Mouse (Mus musculus): ENCODE results near the gene Fads2.
"Not testable (repeated sequence)": the region's sequence is repeated elsewhere in the genome, so short reads cannot be mapped to it uniquely, and the experiment has no call there.

Fads2 gene

DNA sequence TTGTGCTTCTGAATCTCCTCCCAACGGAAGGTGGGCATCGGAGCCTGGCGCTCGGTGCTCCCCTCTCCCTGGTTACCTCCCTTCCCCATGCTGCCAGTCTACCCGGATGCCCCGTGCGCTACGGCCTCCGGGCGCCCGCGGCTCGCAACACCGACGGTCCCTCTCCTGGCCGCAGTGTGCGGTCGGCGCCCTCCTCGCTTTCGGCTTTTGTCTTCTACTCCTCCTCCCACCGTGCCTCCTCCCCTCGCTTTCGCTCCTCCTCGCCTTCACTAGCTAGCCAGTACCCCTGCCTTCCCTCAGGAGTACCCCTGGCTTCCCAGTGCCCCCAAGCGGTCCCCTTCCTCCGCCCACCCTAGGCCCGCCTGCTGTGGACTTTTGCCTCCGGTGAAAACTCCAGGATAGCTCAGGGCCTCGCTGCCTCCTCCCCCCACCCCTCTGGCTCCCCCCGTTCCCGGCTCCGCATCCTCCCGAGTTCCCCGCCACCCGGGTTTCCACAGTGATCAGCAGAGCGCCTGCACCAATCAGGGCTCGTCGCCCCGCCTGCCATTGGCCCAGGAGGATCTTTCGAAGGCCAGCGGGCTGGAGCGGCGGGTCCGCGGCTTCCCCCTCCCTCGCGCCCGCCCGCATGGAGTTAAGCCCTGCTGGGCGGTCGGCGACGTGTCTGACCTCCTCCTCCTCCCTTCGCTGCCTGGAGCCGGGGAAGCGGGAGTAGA, at the start of gene Fads2:
Gene Fads2 (minus strand): TSS at position 406 of the 713 bp plus-strand sequence.
- DNase-seq (ENCODE audit: low spot score in 2 of 2), result peak; percentile 86 to 91

DNA sequence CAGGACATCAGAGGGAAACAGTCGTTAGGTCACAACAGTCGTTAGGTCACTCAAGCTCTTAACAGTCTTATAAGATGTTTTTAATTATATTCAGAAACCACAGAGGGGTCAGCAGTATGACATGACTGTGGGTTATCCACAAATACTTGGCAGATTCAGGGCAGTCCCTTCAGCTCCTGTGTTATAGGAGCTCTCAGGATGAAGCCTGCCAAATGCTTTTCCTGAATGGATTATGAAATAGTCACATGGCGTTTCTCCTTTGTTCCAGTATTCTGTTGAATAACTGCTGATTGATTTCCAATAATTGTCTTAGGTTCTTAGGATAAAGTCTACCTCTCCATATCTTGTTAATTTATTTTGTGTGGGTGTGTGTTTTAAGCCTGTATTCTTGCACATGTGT, 47.6 kb upstream of the Fads2 start:
- no peak for DNase-seq (ENCODE audit: low spot score in 2 of 2)

DNA sequence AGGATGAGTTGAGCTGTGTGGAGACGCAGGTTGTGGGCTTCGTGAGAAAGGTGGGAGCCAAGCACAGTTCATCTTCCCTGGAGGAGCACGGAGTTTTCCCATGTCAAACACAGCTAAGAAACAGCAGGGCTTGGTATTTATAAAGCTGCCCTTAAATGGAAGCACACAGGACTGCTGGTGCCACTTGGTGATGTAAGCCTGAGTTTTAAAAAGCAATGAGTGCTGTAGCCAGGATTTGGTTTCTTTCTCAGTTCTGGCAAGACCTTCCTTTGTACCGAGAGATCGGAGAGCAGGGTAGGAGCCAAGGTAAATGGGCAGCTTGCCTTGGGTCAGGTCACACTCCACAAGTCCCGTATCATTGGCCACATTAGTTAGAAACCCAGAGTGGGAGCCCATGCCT, 47.0 kb upstream of the Fads2 start:
- peak in 1 of 2 experiments; percentile 11 for DNase-seq (ENCODE audit: low spot score in 2 of 2)

DNA sequence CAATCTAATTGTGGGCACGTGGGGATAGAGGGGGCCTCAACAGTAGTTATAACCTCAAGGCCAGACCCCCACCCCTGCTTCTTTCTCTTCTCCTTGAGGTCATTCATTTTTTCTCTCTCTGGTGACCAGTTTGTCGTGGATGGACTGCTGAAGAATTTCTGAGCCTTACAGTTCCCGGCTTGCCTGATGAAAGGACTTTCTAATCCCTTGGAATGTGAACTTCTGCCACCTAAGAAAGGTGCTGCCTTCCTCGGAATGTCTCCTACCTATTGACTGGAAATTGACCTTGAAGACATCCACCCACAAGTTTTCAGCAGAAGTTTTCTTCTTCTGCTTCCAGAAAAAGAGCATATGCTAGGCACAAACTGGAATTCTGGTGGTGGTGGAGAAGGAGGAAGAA, 42.9 kb upstream of the Fads2 start:
- DNase-seq (ENCODE audit: low spot score in 2 of 2), result no peak

DNA sequence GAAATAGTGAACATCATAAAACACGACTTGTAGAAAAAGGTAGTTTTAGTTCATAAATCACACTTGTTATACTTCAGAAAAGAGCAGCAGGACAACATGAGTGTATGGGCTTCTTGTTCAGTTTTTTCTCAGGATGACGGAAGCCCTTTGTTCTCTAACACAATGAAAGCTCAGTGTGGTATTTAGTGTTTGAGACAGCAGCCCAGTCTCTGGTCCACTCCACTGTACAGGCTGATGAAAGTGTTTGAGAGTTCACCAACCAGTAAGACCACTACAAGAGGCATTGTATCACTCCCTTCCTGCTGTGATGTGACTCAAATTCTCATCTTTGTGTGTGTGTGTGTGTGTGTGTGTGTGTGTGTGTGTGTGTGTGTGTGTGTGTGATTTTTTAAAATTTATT, 42.1 kb upstream of the Fads2 start:
- no peak for DNase-seq (ENCODE audit: low spot score in 2 of 2)

DNA sequence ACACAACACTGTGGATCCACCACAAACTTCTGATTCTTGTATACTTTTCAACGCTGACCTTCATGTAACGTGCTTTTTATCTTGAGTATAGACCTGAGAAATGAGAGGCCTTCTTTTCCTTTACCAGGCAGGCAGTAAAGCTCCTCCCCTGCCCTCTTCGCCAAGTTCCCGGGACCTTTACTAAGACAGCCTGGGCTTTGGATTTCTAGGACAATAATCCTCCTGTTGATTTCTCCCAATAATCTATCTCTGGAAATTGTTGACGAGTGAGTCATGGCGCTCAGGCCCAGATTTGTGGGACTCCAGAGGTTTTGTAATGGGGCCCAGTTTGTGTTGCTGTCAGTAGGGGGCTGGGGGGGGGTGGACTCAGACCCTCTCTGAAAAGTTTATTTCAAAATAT, 38.2 kb upstream of the Fads2 start:
- DNase-seq (ENCODE audit: low spot score in 2 of 2), result no peak

DNA sequence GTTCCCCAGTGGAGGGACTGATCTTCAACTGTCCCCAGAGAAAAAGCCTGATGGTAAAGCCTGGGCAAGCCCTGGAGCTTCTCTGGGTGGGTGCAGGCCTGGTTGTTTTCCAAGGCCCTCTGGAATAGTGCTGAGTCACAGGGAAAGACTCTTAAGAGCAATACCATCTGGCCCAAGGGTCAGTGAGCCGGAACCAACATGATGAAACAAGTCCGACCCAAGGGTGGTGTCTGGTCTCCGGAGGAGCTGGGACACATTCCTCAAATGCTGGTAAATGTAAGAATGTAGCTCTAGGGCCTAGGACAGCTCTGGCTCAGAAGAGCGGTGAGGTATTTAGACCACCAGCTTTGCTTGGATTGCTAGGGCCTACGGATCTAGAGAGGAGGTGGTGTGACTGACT, 35.9 kb upstream of the Fads2 start:
- no peak for DNase-seq (ENCODE audit: low spot score in 2 of 2)

DNA sequence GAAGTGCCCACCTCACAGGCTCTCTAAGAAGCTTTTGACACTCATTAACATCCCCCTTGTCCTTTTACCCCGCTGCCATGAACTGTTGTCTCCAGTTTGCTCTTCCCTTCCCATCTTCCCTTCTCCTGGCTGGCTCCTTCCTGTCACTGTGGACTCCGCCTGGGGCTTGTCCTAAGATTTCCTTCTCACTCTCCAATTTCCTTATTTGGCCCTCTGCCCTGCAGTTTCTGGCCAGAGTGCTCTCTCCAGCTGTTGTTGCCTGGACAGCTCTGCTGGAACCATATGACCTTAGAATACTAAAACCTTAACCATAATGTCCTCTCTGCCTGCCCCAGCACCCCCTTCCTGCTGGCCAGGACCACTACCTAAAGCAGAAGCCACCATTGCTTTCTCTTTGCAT, 33.1 kb upstream of the Fads2 start:
- DNase-seq (ENCODE audit: low spot score in 2 of 2), result no peak

DNA sequence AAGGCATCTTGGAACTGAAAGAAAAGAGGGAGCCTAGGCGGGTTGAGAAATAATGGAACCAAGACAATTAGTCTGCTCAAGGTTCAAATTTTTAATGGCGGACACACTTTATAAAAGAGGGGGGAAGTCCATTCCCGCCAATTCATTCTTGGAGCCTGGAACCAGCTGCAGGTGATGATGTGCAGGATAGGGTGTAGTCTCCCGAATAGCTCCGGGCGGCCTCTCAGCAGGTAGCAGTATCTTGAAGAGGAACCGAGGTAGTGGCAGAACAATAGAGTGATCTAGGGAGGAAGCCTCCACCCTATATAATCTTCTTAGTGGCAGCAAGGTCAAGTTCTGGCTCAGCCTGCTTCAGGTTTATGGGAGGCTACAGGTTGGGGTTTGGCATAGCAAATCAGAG, 28.0 kb upstream of the Fads2 start:
- not testable (repeated sequence) for DNase-seq (ENCODE audit: low spot score in 2 of 2)

DNA sequence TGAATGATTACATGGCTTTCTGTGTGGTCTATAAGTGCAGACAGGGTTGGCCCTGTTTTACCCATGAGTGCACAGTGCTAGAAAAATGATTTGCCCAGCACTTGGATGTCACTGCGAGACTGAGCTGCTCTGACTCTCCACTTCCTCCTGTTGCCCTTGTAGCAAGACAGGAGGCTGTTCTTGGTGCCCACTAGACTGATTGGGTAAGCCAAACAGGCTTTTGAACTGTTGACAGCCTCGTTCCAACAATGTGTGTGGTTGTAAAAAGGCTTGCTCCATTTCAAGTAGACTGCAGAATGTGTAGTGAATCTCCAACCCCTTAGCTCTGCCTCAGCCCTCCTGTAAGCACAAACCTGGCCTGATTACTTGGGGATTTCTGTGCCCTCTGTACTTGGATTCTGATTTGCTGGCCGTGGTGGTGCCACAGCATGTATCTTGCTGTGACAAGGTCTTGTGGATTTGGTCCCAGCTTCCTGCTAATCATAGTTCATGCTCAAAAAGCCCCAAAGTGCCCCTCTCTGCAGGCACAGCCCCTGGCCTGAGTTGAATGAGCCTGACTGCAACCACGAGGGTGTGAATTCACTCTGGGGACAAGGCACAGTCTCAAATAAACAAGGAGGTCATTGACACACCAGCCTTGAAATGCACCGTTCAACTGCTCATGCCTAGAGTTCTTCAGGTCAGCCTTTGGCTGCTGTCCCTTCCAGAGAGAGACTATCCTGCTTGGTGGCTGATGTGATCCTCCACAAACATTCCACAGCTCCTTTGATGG, 25.1 kb upstream of the Fads2 start:
- no peak for DNase-seq (ENCODE audit: low spot score in 2 of 2)

DNA sequence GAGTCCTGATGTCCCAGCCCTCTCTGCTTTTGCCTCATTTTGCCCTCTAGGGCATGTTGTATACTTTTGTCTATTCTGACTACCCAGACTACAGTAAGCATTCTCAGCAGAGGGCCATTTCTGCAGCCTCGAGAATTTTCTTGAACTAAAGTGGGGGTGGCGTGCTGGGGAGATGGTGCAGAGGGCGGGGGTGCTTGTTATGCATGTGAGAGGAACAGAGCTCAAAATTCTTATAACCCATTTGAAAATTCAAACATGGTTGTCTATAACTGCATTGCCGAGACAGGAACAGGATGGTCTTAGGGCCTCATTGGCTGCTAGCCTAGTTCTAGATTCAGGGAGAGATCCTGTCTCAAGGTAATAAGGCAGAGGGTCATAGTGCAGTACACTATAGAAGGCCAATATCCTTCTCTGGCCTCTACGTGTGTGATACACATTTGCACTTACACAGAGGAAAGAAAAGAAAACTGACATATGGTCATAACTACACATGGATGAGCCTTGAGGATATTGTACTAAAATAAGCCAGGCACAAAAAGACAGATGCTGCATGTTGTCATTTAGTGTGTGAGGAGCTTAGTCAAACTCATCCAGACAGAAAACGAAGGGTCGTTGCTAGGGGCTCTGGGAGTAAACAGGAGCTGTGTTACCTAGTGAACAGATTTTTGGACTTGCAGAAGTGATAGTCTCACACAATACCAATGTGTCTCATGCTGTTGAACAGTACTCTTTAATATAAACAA, 22.5 kb upstream of the Fads2 start:
- peak in 1 of 2 experiments; percentile 13 for DNase-seq (ENCODE audit: low spot score in 2 of 2)

DNA sequence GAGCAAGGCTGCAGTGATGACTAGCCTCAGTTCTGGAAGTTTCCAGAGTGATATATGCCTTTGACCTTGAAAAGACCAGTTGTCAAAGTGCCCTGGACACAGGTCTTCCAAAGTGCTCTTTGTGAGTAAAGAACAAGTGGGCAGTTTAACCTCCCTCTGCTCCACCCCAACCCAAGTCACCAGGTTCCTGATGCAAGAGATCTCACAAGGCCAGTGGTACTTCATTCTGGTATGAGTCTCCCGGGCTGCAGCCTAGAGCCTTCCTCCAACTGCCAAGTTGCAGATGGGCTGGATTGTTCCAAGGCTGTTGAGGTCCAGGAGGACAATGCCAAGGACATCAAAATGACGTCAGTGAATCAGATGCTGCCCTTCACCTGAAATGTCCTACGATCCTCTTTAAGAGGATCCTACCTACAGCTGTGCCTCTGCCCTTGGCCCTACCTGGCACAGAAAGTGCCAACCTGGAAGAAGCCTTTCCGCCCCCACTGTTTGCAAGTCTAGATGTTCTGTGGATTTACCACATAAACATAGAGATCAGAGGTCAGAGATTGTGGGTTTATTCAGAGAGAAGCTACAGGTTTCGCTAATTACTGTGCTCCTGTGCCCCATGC, 20.6 kb upstream of the Fads2 start:
- no peak for DNase-seq (ENCODE audit: low spot score in 2 of 2)

DNA sequence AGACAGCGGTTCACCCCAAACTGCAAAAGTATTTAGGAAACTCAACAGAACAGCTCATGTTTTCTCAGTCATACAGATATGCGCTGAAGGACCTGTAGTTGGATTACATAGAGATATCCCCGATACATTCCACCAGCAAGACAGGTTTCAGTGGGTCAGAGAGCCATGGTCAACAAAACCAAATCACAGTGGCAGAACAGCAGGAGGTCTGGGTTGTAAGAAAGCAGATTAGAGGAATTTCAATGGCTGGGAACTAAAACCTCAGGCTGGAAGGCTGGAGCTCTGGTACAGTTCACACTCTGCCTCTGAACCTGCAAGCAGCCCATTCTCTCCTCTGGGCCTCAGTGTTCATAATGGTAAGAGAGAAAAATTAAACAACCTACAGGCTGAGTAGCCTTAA, 15.1 kb upstream of the Fads2 start:
- DNase-seq (ENCODE audit: low spot score in 2 of 2), result no peak

DNA sequence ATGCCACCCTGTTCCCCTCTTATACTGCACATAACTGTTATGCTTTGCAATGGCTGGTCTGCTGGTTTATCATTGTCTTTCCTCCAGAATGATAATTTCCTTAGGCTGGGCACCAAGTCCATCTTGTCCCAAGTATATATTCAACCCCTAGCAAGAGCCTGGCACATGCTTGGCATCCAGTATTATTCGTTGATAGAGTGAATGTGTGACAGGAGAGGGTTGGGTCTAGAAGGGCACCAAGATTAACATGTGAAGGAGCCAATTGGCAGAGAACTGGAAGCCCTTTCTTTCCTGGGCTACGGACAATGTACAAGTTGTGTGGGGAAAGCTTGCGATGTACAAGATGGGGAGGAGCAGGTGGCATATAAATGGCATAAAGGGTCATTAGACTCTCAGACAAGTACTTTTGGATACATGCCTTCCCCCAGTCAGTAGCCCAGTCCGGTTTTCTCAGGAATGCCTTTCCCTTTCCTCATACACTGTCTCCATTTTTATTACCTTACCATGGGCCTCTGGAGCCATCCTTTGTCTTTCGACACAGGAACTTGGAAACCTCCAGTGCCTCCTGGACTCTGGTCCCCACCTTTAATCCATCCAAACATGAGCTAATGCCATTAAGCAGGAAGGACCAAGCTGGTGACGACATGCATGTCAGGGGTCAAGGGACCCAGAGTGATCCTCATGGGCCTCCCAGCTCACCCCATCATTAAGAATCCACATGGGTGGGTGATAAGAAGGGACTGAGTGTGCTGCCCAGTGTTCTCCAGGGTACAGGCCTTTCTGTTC, 14.0 kb upstream of the Fads2 start:
- DNase-seq (ENCODE audit: low spot score in 2 of 2), result no peak

DNA sequence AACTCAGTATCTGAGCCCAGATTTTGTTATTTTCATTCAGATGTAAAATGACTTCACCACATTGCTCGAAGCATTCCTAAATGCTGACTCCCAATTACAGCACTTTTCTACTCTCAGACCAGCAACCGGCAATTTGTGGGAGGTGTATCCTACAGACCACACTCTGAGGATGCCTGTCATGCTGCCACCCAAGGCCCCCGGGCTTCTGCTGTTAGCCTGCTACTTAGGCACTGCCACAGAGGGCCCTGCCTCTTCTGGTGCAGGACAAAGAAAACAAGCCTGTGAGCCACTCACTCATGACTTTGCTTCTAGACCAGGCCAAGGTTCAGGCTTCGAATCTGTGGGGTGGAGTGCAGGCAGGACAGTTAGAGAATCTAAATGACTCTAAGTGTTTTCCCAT, 11.4 kb upstream of the Fads2 start:
- DNase-seq (ENCODE audit: low spot score in 2 of 2), result no peak

DNA sequence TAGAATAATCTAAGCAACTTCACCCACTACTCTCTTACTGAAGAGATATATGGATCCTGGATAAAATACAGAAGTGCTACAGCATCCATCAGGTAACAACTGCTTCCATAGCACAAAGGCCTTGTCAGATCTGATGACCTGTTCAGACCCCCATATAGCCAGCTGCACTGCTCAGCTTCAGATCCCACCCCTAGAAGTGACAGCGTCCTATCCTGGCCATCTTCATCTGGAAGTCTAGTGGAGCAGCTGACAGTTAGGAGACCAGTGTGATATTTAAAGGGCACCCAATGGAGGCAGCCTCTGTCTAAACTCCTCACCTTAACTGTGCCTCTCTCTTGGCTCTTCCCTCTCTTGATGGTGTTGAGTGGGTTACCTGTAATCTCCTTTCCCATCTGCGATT, 7.1 kb upstream of the Fads2 start:
- DNase-seq (ENCODE audit: low spot score in 2 of 2), result no peak

DNA sequence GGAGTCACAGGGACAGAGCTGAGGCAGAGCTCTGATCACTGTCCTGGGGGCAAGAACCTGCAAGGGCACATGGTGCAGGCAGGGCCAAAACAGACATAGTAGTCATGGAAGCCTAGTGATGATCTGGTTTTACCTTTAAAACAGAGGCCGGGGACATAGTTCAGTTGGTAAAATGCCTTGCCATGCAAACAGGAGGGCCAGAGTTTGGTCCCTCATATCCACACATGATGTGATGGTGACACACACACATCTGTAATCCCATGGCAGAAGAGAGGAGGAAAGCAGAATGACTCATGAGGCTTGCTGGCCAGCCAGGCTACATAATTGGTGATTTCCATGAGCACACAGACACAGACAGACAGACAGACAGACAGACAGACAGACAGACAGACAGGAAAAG, 6.6 kb upstream of the Fads2 start:
- DNase-seq (ENCODE audit: low spot score in 2 of 2), result no peak

DNA sequence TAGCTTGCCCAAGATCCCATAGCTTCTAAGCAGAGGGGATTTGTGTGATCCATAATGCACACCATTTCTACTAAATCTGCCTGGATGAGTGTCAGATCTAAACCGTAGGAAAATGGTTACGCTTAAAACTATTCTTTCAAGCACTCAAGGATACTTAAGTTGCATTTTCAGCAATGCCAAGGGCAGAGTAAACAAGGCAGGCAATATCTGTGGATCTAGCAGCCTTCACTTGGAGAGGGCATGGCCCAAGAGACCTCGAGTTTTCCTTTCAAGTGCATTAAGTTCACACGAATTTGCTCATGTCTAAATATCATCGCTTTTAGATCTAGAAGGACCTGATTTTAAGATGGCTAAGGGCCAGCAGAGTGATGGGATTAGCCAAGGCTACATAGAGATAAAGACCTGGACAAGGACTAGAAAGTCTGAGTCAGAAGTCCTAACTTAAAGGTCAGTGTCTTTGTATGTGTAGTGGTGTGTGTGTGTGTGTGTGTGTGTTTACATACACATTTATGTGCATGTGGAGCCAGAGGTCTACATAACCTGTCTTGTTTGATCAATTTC, 5.6 kb upstream of the Fads2 start:
- DNase-seq (ENCODE audit: low spot score in 2 of 2), result no peak

DNA sequence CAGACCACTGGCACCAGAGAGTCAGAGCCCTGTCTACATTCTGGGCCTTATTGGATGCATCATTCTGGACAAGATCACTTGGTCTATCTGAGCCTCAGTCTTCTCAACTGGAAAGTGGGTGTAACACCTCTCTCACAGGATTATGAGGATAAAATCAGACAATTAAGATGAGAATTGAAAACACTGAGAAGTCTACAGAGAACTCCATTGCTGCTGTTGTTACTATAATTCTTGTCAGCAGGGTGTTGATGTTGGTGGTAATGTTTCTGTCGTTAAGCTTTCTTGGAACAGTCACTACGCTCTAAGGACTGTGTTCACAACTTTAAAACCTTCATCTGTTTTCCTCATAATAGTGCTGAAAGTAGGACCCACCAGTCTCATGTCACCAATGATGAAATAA, 5.1 kb upstream of the Fads2 start:
- DNase-seq (ENCODE audit: low spot score in 2 of 2), result no peak

DNA sequence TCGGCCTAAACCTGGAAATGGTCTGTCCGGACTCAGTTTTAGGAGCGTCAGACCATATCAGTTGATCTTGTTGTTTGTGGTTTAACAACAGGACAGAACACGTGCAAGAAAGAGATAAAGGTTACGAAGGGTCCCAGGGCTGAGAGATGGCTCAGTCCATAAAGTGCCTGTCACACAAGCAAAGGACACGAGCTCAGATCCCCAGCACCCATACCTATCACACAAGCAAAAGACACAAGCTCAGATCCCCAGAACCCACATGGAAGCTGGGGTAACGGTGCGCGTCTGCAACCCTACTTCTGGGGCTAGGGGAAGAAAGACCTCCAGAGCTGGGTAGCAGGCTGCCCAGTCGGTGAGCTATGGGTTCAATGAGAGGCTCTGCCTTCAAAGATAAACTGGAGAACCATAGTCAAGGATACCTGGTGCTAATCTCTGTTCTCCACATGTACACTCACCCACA, 3.5 kb upstream of the Fads2 start:
- DNase-seq (ENCODE audit: low spot score in 2 of 2), result no peak

DNA sequence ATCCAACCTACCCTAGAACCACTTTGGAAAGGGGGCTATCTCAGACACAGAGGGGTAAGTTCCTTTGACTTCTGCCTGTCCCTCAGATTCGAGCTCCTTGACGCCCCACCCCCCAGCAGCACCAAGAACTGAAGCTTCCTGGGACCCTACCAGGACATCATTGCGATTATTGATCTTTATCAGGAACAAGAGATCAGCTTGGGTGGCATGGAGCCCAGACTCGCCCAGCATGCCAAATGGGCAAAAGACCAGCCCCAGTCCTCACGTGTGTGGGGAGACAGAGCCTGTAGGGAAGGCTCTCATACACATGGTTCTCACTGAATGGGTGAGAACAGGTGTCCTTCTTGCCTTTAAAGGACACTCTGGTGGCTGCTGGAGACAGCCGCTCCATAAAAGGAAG, 2.7 kb upstream of the Fads2 start:
- DNase-seq (ENCODE audit: low spot score in 2 of 2), result no peak

All from right cerebral cortex, postnatal 36 days (tissue).